Mouse (Mus musculus): ENCODE results near the gene Gpr162. TPM values are rescaled to one million over a fixed set of nuclear protein-coding genes. Genes with fewer than 3 reads are reported as not detected.

The Gpr162 gene
- total and polyA plus RNA-seq, 3 experiments = 0.48 to 2.0 (median 1.7) TPM

DNA sequence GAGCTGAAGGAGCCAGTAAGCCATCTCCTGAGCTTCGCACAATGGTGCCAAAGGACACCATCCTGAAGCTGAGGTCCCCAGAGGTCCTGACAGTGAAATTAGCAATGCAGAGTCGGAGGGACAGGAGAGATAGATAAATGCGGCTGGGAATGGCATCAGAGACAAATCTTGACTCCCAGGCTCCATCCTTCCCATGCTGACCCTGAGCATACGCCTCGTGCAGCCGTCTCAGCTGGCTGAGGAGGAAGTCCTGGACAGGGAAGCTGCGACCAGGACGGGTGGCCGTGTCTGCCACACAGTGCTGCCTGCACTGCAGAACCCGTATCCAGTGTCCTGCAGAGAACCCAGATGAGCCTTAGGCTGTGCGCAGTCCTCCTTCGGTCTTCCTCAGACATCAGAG lies 9.1 kb downstream of the Gpr162 start:
- dilution Hi-C loops (cut with MboI; ENCODE audit: extremely low pct_ligation_motif_present, extremely low pct_unique_long_range_greater_than_20kb, low sequenced_read_pairs) (no loop called here), in situ Hi-C loops (cut with MboI; ENCODE audit: low pct_ligation_motif_present, low pct_unique_long_range_greater_than_20kb, low sequenced_read_pairs) (loop anchor here (25.0 kb wide), 1 partner anchor 183 kb away; the partner anchor contains the start of genes Acrbp and Ing4)
- Histone ChIP-seq H3K27ac (ENCODE audit: insufficient read depth, low read depth) (no peak overlapping the region), H3K9me3 (replicated peaks; ENCODE audit: low read length) (no peaks in the 10 kb centered on the region), H3K4me2 (ENCODE audit: insufficient read depth, low read depth, poor library complexity, severe bottlenecking) (no peak overlapping the region), H3K4me1 (ENCODE audit: control insufficient read depth in 1 of 2, insufficient read depth in 2 of 2) (peaks cover 0 to 6% of the 10 kb centered on the region in 2 experiments; a peak in 2 of 4 replicates), H3K4me3 (replicated peaks in 1 of 3; ENCODE audit: low read depth in 2 of 3, low read length in 2 of 3, poor library complexity in 1 of 3) (no peak overlapping the region), H3K79me2 (replicated peaks; ENCODE audit: control insufficient read depth, extremely low read depth, insufficient read depth, poor library complexity, severe bottlenecking) (no peaks in the 10 kb centered on the region), H3K27me3 (replicated peaks) (peaks cover 44% of the 10 kb centered on the region), H3K36me3 (replicated peaks in 1 of 2; ENCODE audit: control insufficient read depth in 1 of 2, insufficient read depth in 1 of 2, low read length in 1 of 2) (no peaks in the 10 kb centered on the region), H3K9ac (ENCODE audit: insufficient read depth, low read depth) (no peak overlapping the region)
- TF ChIP-seq USF2 (conservative IDR thresholded peaks at IDR 0.05; ENCODE audit: low read depth, low read length) = no peak
- TF ChIP-seq ZC3H11A (IDR thresholded peaks at IDR 0.05; ENCODE audit: low read depth, low read length) = no peak
- TF ChIP-seq CHD2 (IDR thresholded peaks at IDR 0.05; ENCODE audit: low read length) = no peak
- TF ChIP-seq MXI1 (IDR thresholded peaks at IDR 0.05; ENCODE audit: low read depth, low read length) = no peak
- no peak for TF ChIP-seq POLR2A (IDR thresholded peaks at IDR 0.05; ENCODE audit: low read depth, low read length)
- no peak for TF ChIP-seq POLR2AphosphoS2 (IDR thresholded peaks at IDR 0.05; ENCODE audit: low read depth, low read length)
- no peak for TF ChIP-seq EP300 (IDR thresholded peaks at IDR 0.05; ENCODE audit: low read length)
- no peak for TF ChIP-seq MAX (IDR thresholded peaks at IDR 0.05; ENCODE audit: low read length)
- TF ChIP-seq TBP (conservative IDR thresholded peaks at IDR 0.05; ENCODE audit: low read depth, low read length) = no peak
- no peak for TF ChIP-seq MAFK (IDR thresholded peaks at IDR 0.05; ENCODE audit: insufficient replicate concordance, low read length)
- TF ChIP-seq GABPA (IDR thresholded peaks at IDR 0.05; ENCODE audit: insufficient replicate concordance, low read depth, low read length) = no peak
- no peak for TF ChIP-seq CHD1 (IDR thresholded peaks at IDR 0.05; ENCODE audit: low read depth, low read length)
- no peak for TF ChIP-seq CTCF (conservative IDR thresholded peaks at IDR 0.05 in 1 of 2, IDR thresholded peaks at IDR 0.05 in 1 of 2; ENCODE audit: low read depth in 2 of 2, low read length in 2 of 2)
- no peak for TF ChIP-seq KAT2A (IDR thresholded peaks at IDR 0.05; ENCODE audit: insufficient replicate concordance, low read length)
- no peak for TF ChIP-seq NRF1 (IDR thresholded peaks at IDR 0.05; ENCODE audit: low read depth, low read length)
- DNase-seq (ENCODE audit: extremely low read depth) = no peak

DNA sequence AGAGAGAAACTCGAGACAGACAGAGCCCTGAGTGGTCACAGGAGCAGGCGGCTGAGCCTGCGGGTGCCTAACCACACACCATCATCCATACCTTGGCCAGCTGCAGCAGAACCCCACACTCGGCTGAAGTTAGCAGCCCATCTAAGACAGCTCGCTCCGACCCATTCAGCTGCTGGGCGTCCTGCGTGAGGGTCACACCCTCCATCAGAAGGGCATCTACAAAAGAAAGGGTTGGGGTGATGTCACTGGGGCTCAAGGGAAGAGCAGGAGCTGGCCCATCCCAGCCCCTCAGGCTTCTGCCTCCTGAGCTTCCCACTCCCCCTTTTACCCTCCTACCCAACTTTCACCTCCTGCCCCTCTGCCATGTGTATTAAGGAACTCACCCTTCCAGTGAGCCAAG lies 13.2 kb downstream of the Gpr162 start:
- peaks cover 0 to 4% of the 10 kb centered on the region in 2 experiments; a peak in 2 of 4 replicates for H3K4me1 ChIP-seq (ENCODE audit: control insufficient read depth in 1 of 2, insufficient read depth in 2 of 2)
- dilution Hi-C loops (cut with MboI; ENCODE audit: extremely low pct_ligation_motif_present, extremely low pct_unique_long_range_greater_than_20kb, low sequenced_read_pairs) = no loop called here
- H3K27me3 ChIP-seq (replicated peaks) = peaks cover 48% of the 10 kb centered on the region
- in situ Hi-C loops (cut with MboI; ENCODE audit: low pct_ligation_motif_present, low pct_unique_long_range_greater_than_20kb, low sequenced_read_pairs) = loop anchor here (25.0 kb wide), 1 partner anchor 187 kb away; the partner anchor contains the start of genes Acrbp and Ing4
- no peaks in the 10 kb centered on the region for H3K79me2 ChIP-seq (replicated peaks; ENCODE audit: control insufficient read depth, extremely low read depth, insufficient read depth, poor library complexity, severe bottlenecking)
- no peak overlapping the region for H3K27ac ChIP-seq (ENCODE audit: insufficient read depth, low read depth)
- no peak for TF ChIP-seq ELF1 (IDR thresholded peaks at IDR 0.05; ENCODE audit: low read depth, low read length)
- TF ChIP-seq CTCF (conservative IDR thresholded peaks at IDR 0.05 in 1 of 2, IDR thresholded peaks at IDR 0.05 in 1 of 2; ENCODE audit: low read depth in 2 of 2, low read length in 2 of 2) = no peak
- no peak for TF ChIP-seq HCFC1 (IDR thresholded peaks at IDR 0.05; ENCODE audit: low read depth, low read length)
- TF ChIP-seq NRF1 (IDR thresholded peaks at IDR 0.05; ENCODE audit: low read depth, low read length) = no peak
- no peak for TF ChIP-seq TCF12 (IDR thresholded peaks at IDR 0.05; ENCODE audit: low read depth, low read length)
- H3K4me3 ChIP-seq (replicated peaks in 1 of 3; ENCODE audit: low read depth in 2 of 3, low read length in 2 of 3, poor library complexity in 1 of 3) = no peak overlapping the region
- no peak overlapping the region for H3K9ac ChIP-seq (ENCODE audit: insufficient read depth, low read depth)
- H3K36me3 ChIP-seq (replicated peaks in 1 of 2; ENCODE audit: control insufficient read depth in 1 of 2, insufficient read depth in 1 of 2, low read length in 1 of 2) = no peaks in the 10 kb centered on the region
- no peaks in the 10 kb centered on the region for H3K9me3 ChIP-seq (replicated peaks; ENCODE audit: low read length)
- DNase-seq (ENCODE audit: extremely low read depth) = no peak
- no peak overlapping the region for H3K4me2 ChIP-seq (ENCODE audit: insufficient read depth, low read depth, poor library complexity, severe bottlenecking)
